Mouse (Mus musculus) retina, adult 2 months (tissue): ENCODE data around the gene Ptn.
"Not testable (repeated sequence)": the region's sequence is repeated elsewhere in the genome, so short reads cannot be mapped to it uniquely, and the experiment has no call there.

ENCODE experiments used
- DNase-seq: peaks from one replicate; pipeline ENCODE4 v3.0.0-alpha.2; 2012; ENCODE audit warnings: low read depth, low spot score

Gene Ptn

DNA sequence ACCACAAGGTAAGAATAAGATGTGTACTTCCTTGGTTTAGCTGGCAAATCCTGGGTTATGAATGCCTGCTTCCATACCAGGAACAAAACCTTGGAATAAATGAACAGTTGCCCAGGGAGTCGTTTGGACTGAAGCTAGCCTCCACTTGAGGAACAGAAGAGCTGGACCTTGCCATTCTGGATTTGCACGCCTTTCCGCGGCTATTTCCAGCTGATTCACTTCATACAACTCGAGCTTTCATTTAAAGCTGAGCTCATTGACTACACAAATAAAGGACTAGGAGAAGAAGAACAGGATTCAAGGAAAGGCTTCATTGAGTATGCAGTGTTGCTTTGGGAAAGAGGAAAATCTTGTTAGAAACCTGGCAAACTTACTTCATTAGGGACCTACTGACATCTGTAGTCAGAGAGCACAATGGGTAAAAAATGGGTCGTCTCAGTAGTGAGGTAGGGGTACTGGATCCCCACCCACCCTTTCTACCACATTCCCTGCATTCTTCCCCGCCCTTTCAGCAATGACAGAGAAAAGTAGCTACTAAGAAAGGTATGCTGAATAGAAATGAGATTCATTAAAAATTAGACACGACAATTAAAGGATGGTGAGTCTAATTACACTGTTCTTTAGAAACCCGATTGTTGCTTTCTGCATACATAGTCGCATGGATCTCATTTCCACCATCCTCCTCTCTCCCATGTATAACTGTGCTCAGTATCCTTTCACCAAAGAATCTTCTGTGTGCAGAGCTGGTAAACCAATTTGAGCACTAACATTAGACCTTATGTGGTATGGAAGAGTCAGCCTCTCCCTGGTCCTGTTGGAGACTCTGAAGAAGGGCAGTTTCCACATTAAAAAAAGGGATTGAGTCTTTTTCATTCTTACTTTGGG is 54.8 kb downstream of the Ptn start:
- DNase-seq: no peak

DNA sequence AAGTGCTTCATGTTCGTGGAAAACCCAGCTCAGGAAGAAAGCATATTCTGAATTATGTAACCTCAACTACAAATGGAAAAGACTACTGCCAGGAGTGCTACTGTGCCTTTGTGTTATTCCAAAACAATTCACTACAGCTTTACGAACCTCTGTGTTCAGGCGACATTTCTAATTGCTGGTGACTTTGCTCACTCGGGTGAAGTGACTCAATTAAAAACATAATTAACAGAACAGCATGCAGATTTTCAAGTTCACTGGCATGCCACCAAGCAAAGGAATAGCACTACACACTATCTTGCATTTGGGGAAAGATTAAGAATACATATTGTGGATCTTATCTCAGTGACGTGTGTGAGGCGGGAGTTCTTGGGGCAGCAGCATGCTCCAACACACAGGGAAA is 57.1 kb downstream of the Ptn start:
- no peak for DNase-seq

DNA sequence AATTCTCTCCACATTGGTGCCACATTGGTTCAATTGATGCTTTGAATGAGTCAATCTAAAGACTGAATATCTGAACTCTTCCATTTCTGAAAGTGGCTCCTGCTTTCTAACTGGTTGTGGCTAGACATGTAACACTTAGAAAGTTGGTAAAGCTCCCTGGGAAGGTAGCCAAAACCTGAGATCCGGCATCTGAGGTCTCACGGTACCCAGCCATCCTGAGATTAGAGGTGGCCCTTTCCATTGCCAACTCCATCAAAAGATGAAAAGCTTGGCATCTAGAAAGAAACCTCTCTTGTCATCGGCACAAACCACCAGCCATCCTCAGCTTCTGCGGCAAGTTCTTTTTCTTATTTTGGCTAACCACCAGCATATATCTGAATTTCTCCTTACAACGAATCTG is 70.2 kb downstream of the Ptn start:
- no peak for DNase-seq

DNA sequence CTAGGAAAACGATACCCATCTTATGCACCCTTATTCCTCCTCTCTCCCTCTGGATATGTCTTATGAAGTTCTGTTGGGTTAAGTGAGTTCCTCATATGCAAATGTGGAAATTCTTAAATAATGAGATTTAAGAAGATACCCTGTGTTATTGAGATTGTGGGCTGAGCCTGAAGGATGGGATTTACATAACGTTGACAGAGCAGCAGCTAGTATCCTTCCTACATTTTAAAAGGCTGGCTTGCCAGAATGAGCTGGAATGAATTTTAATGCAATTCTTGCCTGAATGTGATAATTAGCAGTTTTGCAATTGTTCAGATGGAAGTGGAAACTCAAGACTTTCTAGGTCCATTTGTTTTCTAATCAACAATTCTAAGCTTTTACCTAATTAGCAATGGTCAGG is 73.3 kb downstream of the Ptn start:
- DNase-seq: no peak

- not testable (repeated sequence) for DNase-seq
These were observed 74.4 kb downstream of the Ptn start for GRCm38 (mm10) chr6:36735622-36736021.

DNA sequence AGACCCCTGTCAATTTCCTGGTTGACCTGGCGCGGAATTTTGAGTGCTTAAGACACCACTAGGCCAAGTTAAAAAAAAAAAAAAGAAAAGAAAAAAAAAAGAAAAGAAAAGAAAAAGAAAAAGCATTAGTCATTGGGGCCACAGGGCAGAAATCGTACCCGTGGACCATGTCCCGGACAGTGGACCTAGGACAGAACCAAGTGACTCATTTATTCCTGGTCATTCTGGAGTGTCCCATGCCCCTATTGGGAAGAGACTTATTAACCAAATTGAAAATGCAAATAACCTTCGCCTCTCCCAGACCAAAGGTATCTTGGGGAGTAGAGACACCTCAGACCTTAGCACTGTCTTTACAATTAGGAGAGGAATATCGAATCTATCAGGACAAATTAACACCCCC is 80.2 kb downstream of the Ptn start:
- not testable (repeated sequence) for DNase-seq

GRCm38 (mm10) chr6:36728079-36728478 is 81.9 kb downstream of the Ptn start:
- DNase-seq: no peak

DNA sequence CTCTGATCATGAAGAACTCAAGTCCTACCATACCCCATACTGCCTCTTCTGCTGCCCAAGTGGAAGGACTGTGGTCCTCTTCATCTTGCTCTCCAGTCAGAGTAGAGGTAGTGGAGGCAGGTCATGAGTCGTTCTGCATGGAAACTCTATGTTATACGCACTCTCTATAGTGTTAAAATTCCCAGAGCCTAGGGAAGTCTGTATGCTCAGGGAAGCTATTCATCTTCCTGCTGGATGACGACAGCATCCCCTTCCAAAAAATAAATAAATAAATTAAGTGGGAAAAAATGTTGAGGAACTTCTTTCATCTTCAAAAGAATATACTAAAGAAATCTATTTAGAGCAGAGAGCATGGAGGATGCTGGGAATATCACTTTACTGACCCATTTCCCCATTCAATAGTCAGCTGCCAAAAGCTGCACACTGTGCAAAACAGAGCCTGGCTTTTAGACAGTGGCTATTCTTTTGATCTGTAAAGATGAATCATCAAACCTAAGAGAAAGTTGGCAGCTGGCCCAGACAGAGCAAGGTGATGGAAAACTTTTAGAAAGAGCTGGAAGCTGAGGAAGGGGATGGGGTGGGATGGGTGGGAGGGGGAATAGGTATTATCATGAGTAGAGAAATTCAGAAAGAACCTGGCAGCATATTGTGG is 84.4 kb downstream of the Ptn start:
- no peak for DNase-seq

DNA sequence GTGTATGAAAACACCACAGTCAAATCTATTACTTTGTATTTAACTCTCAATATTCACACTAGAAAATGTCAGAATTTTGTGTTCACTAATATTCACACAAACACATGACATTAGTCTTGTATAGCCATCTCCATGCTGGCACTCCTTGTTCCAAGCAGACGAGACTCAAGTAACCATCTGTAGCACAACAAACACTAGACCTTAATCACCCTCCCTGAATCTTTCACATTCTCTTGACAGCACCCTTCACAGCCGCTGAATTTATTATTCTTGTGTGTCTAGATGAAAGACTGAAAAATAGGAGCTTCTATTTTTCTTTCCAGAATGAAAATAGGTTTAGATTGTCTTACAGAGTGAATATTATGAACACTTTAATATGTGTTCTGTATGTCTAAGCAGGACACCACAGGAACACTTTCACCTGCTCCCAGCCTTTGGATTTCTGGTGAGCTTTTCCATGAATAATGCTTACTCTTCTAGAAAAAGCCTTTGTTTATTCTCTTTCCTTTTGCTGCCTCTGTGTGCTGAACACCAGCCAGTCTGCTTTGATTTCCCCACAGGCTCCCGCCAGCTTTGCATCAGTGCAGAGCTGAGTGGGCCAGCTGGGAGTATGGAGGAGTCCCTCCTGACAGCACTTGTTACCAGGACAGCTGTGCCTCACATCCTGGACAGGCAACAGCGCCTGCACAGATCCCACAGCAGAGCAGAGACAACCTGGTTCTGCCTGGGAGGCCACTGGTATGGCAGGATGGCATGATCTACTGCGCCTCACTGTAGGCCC is 87.1 kb downstream of the Ptn start:
- DNase-seq: no peak

GRCm38 (mm10) chr6:36713329-36713728 is 96.7 kb downstream of the Ptn start:
- no peak for DNase-seq

DNA sequence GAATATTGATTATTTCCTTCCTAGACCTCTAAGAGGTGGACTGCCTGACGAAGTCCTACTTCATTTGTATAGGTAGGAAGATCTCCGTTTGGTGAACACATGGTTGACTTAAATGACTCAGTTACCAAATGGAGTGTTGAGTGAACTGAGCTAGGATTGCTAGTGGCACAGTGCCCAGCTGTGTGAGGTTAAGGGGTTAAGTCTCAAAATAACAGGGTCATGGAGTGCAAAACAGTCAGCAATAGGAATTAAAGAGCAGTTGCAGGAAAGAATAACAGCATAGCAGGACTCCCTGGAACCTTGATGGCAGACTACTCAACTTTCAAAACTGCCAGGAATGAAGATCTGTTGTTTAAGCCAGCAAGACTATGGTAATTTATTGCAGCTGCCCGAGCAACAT is 114.5 kb downstream of the Ptn start:
- DNase-seq: no peak

DNA sequence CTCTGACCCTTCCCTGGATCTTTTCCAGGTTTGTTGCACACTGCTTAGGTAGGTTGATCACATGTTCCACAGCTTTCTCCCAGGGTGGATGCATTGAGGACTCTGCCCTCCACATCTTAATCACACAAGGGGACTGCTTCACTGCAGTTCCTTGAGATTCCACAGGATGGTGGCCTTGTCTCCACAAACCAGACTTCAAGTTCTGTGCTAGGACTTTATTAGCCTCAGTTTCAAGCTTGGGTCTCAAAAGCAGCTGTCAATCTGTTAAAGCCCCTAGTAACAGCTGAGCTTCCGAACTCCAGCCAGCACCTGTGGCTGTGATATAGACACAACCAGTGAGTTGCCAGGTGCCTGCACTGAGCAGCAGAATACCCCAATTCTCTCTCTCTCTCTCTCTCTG is 118.5 kb downstream of the Ptn start:
- DNase-seq: peak; percentile 4

DNA sequence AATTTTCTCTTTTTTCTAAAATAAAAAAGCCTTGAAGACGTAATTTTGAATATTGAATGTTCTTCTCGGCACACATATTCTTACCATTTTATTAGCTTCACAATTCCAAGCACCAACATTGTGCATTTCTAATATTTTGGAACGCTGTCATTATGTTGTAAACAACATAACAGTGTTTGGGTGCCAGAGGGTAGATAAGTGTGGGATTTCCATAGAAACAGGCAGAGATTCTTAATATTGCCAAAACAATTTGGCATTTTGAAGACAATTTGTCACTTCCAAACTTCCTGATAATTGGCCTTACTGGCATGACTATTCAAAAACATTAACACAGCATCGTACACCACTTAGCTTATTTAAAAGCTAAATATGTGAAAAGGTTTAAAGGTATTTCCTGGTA is 119.1 kb downstream of the Ptn start:
- no peak for DNase-seq

DNA sequence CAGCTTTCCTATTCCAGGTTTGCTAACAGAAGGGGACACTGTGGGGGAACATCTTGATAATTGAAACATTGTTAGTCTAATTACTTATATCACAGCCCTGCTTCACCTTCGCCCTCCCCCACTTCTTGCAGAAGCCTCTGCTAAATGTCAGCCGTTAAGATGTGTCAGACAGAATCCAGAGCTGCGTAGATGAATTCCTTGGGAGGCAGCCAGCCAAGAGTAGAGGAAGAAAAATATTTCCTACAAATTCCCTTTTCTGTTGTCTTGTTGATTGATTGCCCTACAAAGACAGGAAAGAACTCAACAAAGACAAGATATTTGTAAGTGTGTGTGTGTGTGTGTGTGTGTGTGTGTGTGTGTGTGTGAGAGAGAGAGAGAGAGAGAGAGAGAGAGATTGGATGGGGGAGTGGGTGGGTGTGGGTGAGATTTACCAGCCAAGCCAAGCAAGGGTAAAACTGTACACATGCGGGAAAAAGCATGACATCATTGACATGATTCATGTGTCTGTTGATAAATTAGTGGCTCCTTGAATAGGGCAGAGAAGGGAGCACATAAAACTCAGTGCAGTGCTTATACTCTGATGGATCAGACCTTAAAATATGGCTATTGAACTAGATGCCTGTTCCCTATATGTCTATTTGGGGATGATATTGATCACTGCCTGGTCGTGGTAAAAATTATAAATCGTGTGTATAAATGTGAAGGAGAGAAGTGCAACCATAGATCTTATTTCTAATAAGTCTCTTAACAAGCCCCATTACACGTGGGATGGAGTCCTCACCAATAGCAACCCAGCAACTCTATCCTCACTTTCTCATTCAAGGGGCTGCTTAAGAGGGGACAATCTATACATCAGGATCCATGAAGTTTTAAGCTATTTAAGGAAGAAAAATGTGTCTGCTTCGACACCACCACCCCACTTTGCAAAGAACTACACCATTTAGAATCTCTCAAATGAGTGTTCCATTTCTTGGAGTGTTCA is 133.0 kb downstream of the Ptn start:
- no peak for DNase-seq

GRCm38 (mm10) chr6:36672399-36673221 is 137.4 kb downstream of the Ptn start:
- DNase-seq: no peak

- no peak for DNase-seq
These were observed 138.7 kb downstream of the Ptn start for GRCm38 (mm10) chr6:36671274-36671673.
